Mouse (Mus musculus) E14TG2a.4 (cell line): ENCODE data around the gene Cpne7.

Experiments used
- CTCF ChIP-seq: conservative IDR thresholded peaks from 2 replicates; pipeline ENCODE4 v1.5.1; 2014; ENCODE audit warnings: low read length
- NANOG ChIP-seq: IDR thresholded peaks from 2 replicates; pipeline ENCODE4 v1.6.1; 2014; ENCODE audit warnings: borderline replicate concordance, low read length, mixed read lengths
- POU5F1 ChIP-seq: IDR thresholded peaks from 2 replicates; pipeline ENCODE4 v1.6.1; 2014; ENCODE audit warnings: low read length, borderline replicate concordance

DNA sequence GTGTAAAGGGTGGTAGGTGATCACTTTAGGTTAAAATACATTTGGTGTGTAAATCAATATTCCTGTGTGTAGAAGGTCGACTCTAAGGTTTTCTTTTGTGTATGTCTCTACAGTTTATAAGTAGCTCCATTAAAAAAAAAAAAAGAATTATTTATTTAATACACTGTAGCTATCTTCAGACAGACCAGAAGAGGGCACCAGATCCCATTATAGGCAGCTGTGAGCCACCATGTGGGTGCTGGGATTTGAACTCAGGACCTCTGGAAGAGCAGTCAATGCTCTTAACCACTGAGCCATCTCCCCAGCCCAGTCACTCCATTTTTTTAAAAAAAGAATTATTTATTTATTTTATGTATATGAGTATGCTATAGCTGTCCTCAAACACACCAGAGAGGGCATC, 9.2 kb upstream of the Cpne7 start:
- TF ChIP-seq CTCF, result no peak
- no peak for TF ChIP-seq POU5F1
- TF ChIP-seq NANOG, result no peak
